Mouse (Mus musculus) limb, embryonic 14.5 days (tissue): ENCODE results near the gene A030005K14Rik. TPM values are rescaled to one million over a fixed set of nuclear protein-coding genes. Genes with fewer than 3 reads are reported as not detected.
A peak's percentile ranks its signal among the peaks of the same experiment; 100 is the strongest.

Source experiments
- ATAC-seq: fragments of 200-750 bp; cut with Nextera tagmentation; 2 replicates; pipeline ENCODE4 v1.8.0; 2017; ENCODE audit warnings: low read depth, moderate number of reproducible peaks, moderate TSS enrichment; ENCODE audit not compliant: low FRiP score
- DNase-seq: peaks from one replicate; pipeline ENCODE4 v3.0.0-alpha.2; 2015; ENCODE audit warnings: low spot score
- H3K27ac ChIP-seq: fragments of 300-500 bp; sonication (generic); replicated peaks from 2 replicates; pipeline ENCODE4 v1.5.1; 2014; ENCODE audit warnings: low read depth, mild to moderate bottlenecking, low read length, moderate library complexity, mixed read lengths
- H3K27me3 ChIP-seq: fragments of 300-500 bp; sonication (generic); 2 replicates; pipeline ENCODE4 v1.6.1; 2014; ENCODE audit warnings: low read length, mixed read lengths; ENCODE audit not compliant: control insufficient read depth, insufficient read depth
- H3K36me3 ChIP-seq: fragments of 300-500 bp; sonication (generic); 2 replicates; pipeline ENCODE4 v1.6.1; 2014; ENCODE audit warnings: mild to moderate bottlenecking, low read length, moderate library complexity, mixed read lengths; ENCODE audit not compliant: control insufficient read depth, insufficient read depth
- H3K4me1 ChIP-seq: fragments of 300-500 bp; sonication (generic); 2 replicates; pipeline ENCODE4 v1.6.1; 2014; ENCODE audit warnings: antibody characterized with exemption, low read length, mixed read lengths; ENCODE audit not compliant: control insufficient read depth, insufficient read depth
- H3K4me2 ChIP-seq: fragments of 300-500 bp; sonication (generic); replicated peaks from 2 replicates; pipeline ENCODE4 v1.6.1; 2014; ENCODE audit warnings: low read depth, mild to moderate bottlenecking, low read length, moderate library complexity; ENCODE audit not compliant: severe bottlenecking
- H3K4me3 ChIP-seq: fragments of 300-500 bp; sonication (generic); replicated peaks from 2 replicates; pipeline ENCODE4 v1.5.1; 2014; ENCODE audit warnings: low read length
- H3K9ac ChIP-seq: fragments of 300-500 bp; sonication (generic); 2 replicates; pipeline ENCODE4 v1.6.1; 2014; ENCODE audit warnings: mild to moderate bottlenecking, low read depth, low read length, moderate library complexity; ENCODE audit not compliant: severe bottlenecking
- H3K9me3 ChIP-seq: fragments of 300-500 bp; sonication (generic); 2 replicates; pipeline ENCODE4 v1.6.1; 2016; ENCODE audit warnings: low read length; ENCODE audit not compliant: control insufficient read depth
- POLR2A ChIP-seq: fragments of 200-500 bp; IDR thresholded peaks from 2 replicates; pipeline ENCODE4 v1.8.0; 2012; ENCODE audit warnings: inconsistent platforms, mild to moderate bottlenecking, moderate library complexity, borderline replicate concordance; ENCODE audit not compliant: insufficient read depth, insufficient read length; ENCODE audit errors: extremely low read depth
- WGBS: fragments of 180-500 bp; shearing (Covaris S2); extraction: QIAGEN DNeasy Blood & Tissue Kit; methylation state at CpG from one replicate; pipeline ENCODE4 v1.1.7; 2014; 5-methylcytosine and 5-hydroxymethylcytosine counted together
- polyA plus RNA-seq, 2 experiments: library from polyadenylated mRNA; depleted of rRNA in 1 of 2; stranded (reverse) in 1 of 2; unstranded in 1 of 2; fragments of >200 nt; fragmentation: Nextera tagmentation in 1 of 2; extraction: Ambion mirVana in 1 of 2; gene quantifications; 2 replicates each; pipeline versions ENCODE4 v1.2.1 to v1.2.3; 2012 to 2014

Gene A030005K14Rik
- not detected in 2 replicates for polyA plus RNA-seq (2012; rRNA removed)
- not detected in 2 replicates for polyA plus RNA-seq (2014; fragmentation: Nextera tagmentation; extraction: Ambion mirVana)

DNA sequence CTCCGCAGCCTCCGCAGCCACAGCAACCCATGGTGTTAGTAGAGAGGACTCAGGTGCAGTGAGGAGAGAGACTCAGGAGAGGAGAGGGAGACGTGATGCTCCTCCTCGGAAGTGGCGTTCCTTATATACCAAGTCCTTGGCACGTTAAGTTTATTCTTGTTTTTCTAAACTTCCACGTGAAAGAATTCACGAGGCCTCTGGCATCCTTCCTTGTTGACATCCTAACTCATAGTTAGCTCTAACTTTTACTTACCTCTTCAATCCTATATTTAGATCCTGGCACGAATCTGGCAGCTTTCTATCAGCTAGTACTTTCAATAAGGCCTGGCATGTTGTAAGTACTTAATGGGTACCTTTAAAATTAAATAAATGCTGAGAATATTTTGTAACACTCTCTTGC lies at the start of gene A030005K14Rik:
TSS of gene A030005K14Rik (minus strand) at position 101 of the 400 bp plus-strand sequence.
- ATAC-seq, result no peak

DNA sequence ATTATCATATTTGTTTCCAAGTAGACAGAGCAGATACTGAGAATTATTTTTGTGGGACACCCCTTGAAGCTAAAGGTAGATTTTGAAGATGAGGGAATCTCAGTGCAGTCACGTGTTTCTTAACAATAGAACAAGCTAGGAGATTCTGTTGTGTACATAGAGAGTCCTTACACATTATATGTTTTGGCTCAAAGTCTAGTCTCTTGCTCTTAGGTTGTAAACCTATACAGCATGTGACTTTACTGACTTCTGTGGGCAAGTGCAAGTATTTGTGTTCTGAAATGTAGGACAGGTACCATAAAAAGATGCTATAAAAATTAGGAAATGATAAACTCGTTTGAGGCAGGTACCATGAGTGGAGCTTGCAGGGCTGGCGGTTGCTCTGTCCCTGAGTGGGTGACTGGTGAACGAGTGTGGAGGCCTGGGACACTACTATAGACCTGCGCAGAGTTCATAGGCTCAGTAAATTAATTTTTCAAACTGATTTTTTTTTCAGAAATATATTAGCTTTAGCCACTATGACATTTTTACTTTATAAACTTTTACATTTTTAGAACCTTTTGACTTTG lies 48.3 kb upstream of the A030005K14Rik start:
- Histone ChIP-seq H3K9me3 (no peaks in the 10 kb centered on the region), H3K4me2 (no peak overlapping the region), H3K9ac (no peak overlapping the region), H3K27me3 (no peaks in the 10 kb centered on the region), H3K36me3 (no peaks in the 10 kb centered on the region), H3K4me3 (no peak overlapping the region), H3K4me1 (no peaks in the 10 kb centered on the region), H3K27ac (no peak overlapping the region)
- TF ChIP-seq POLR2A, result no peak
- 72% methylated on average over 5 of the region's 5 CpGs for WGBS
- DNase-seq (no peak), ATAC-seq (no peak)

More for the DNA sequence above, at the start of gene A030005K14Rik:
- no peak within 1 kb of the TSS for H3K4me3 ChIP-seq
- TF ChIP-seq POLR2A, result no peak
- H3K4me1 ChIP-seq, result no peaks in the 10 kb centered on the region
- no peak for DNase-seq
- no peak within 1 kb of the TSS for H3K4me2 ChIP-seq
- no peak within 1 kb of the TSS for H3K9ac ChIP-seq
- no peak within 1 kb of the TSS for H3K27ac ChIP-seq
- no peaks in the 10 kb centered on the region for H3K36me3 ChIP-seq
- no peaks in the 10 kb centered on the region for H3K9me3 ChIP-seq
- H3K27me3 ChIP-seq, result no peaks in the 10 kb centered on the region
- WGBS, result 86% methylated on average over 9 of the region's 9 CpGs

DNA sequence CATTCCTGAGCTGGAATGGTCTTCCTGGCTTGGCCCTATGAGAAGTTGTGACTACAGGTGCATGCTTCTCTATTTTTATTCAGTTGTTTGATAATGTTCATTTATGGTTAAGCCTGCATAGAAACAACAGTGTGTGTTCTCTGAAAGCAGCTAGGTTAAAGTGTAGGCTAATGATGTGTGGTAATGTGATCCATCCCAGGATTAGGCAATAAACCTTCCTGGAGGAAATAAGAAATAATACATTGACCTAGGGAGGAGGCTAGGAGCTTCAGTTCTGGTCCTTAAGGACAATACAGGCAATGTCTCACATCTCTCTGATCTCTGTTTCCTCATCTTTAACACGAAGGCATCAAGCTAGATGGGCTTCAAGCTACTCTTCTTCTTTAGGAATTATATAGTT lies 46.3 kb upstream of the A030005K14Rik start:
- no peaks in the 10 kb centered on the region for H3K27me3 ChIP-seq
- no peak for DNase-seq
- WGBS, result 59% methylated on average over 1 of the region's 1 CpGs
- ATAC-seq, result no peak
- H3K9ac ChIP-seq, result no peak overlapping the region
- H3K36me3 ChIP-seq, result no peaks in the 10 kb centered on the region
- no peak overlapping the region for H3K27ac ChIP-seq
- no peak overlapping the region for H3K4me3 ChIP-seq
- H3K4me1 ChIP-seq, result 0 out of 2 replicates have a peak, but pooled peaks cover 3% of the 10 kb centered on the region
- no peaks in the 10 kb centered on the region for H3K9me3 ChIP-seq
- TF ChIP-seq POLR2A, result no peak
- H3K4me2 ChIP-seq, result no peak overlapping the region

DNA sequence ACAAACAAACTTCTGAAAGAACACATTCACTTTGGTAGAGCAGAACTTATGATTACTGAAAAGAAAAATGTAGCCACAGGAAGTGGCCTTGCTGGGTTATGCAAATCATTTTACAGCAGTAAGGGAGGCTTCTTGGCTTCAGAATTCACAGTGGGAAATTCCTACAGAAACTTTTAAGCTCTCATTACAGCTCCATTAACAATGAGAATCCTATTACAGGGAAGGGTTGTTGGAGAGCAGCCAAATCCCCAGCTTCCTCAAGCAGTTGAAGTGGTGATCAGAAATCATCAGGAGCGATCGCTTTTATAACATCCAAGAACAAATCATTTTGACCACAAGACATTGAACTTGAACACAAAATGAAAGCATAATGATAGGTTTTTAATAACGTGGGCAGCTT lies 42.7 kb upstream of the A030005K14Rik start:
- Histone ChIP-seq H3K9ac (no peak overlapping the region), H3K27ac (no peak overlapping the region), H3K4me1 (0 out of 2 replicates have a peak, but pooled peaks cover 3% of the 10 kb centered on the region), H3K27me3 (no peaks in the 10 kb centered on the region), H3K36me3 (no peaks in the 10 kb centered on the region), H3K4me3 (no peak overlapping the region), H3K4me2 (no peak overlapping the region), H3K9me3 (no peaks in the 10 kb centered on the region)
- DNase-seq, result peak; percentile 66
- no peak for ATAC-seq
- WGBS, result 31% methylated on average over 3 of the region's 3 CpGs
- TF ChIP-seq POLR2A, result no peak

DNA sequence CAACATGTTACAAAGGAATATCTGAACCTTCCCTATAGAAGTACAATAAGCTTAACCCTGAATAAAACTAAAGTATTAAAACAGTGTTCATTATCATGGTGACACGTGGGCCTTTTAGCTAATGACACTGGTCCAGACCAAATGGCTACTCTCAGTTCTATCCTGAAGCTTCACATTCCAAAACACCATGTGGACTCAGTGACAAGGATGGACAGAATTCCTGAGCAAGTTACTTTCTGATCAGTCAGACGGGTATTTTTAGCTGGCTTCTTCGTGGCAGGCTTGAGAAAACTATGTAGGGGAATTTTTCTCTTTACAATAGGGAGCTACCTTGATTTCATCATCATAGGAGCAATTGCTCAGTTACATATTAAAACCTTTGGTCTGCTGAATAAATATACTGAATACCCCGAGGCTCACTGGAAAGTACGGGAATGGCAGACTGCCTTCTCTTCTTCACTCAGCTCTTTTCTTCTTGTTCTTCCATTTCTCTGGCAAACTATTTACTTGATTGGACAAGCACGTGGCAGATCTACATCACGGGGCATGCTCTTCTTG lies 40.5 kb upstream of the A030005K14Rik start:
- TF ChIP-seq POLR2A, result no peak
- Histone ChIP-seq H3K27me3 (no peaks in the 10 kb centered on the region), H3K4me1 (0 out of 2 replicates have a peak, but pooled peaks cover 3% of the 10 kb centered on the region), H3K9me3 (no peaks in the 10 kb centered on the region), H3K4me2 (no peak overlapping the region), H3K9ac (no peak overlapping the region), H3K27ac (no peak overlapping the region), H3K36me3 (no peaks in the 10 kb centered on the region), H3K4me3 (no peak overlapping the region)
- DNase-seq (no peak), ATAC-seq (no peak)
- 81% methylated on average over 7 of the region's 7 CpGs for WGBS
